Mouse (Mus musculus) forebrain, embryonic 11.5 days (tissue): ENCODE data around the gene Nt5dc3. TPM values are rescaled to one million over a fixed set of nuclear protein-coding genes. Genes with fewer than 3 reads are reported as not detected.

Source experiments
- ATAC-seq: fragments of 200-750 bp; cut with Nextera tagmentation; replicated peaks from 2 replicates; pipeline ENCODE4 v1.8.0; 2017; ENCODE audit warnings: moderate TSS enrichment; ENCODE audit not compliant: low FRiP score
- DNase-seq: peaks from one replicate; pipeline ENCODE4 v3.0.0-alpha.2; 2017; ENCODE audit warnings: low spot score
- H3K27ac ChIP-seq: fragments of 300-500 bp; sonication (generic); 2 replicates; pipeline ENCODE4 v1.5.1; 2014; ENCODE audit warnings: low read depth, low read length
- H3K27me3 ChIP-seq: fragments of 300-500 bp; sonication (generic); 2 replicates; pipeline ENCODE4 v1.6.1; 2014; ENCODE audit warnings: mild to moderate bottlenecking, low read length, mixed read lengths; ENCODE audit not compliant: control insufficient read depth, insufficient read depth
- H3K36me3 ChIP-seq: fragments of 300-500 bp; sonication (generic); 2 replicates; pipeline ENCODE4 v1.6.1; 2014; ENCODE audit warnings: mild to moderate bottlenecking, low read length, moderate library complexity, mixed read lengths; ENCODE audit not compliant: control insufficient read depth, insufficient read depth
- H3K4me1 ChIP-seq: fragments of 300-500 bp; sonication (generic); replicated peaks from 2 replicates; pipeline ENCODE4 v1.6.1; 2014; ENCODE audit warnings: low read length, mixed read lengths; ENCODE audit not compliant: control insufficient read depth, insufficient read depth
- H3K4me2 ChIP-seq: fragments of 300-500 bp; sonication (generic); 2 replicates; pipeline ENCODE4 v1.6.1; 2014; ENCODE audit warnings: low read depth, mild to moderate bottlenecking, low read length, moderate library complexity, mixed read lengths; ENCODE audit not compliant: severe bottlenecking
- H3K4me3 ChIP-seq: fragments of 300-500 bp; sonication (generic); 2 replicates; pipeline ENCODE4 v1.5.1; 2014; ENCODE audit warnings: low read depth, low read length
- H3K9ac ChIP-seq: fragments of 300-500 bp; sonication (generic); 2 replicates; pipeline ENCODE4 v1.6.1; 2014; ENCODE audit warnings: low read length
- H3K9me3 ChIP-seq: fragments of 300-500 bp; sonication (generic); 2 replicates; pipeline ENCODE4 v1.6.1; 2016; ENCODE audit warnings: low read length, mixed read lengths; ENCODE audit not compliant: control insufficient read depth
- WGBS: fragments of 180-500 bp; shearing (Covaris S2); extraction: QIAGEN DNeasy Blood & Tissue Kit; methylation state at CpG from one replicate; pipeline ENCODE4 v1.1.7; 2014; 5-methylcytosine and 5-hydroxymethylcytosine counted together
- polyA plus RNA-seq: library from polyadenylated mRNA; unstranded; fragments of >200 nt; fragmentation: Nextera tagmentation; extraction: Ambion mirVana; gene quantifications from 2 replicates; pipeline ENCODE4 v1.2.1, GENCODE M21; 2014

The Nt5dc3 gene
- 1.5 and 1.8 TPM in 2 replicates for polyA plus RNA-seq

GRCm38 (mm10) chr10:86778398-86779116, at the start of gene Nt5dc3:
TSS of gene Nt5dc3 (plus strand) at chr10:86779005.
- no peaks in the 10 kb centered on the region for H3K36me3 ChIP-seq
- WGBS, result under 1% methylated on average over 44 of the region's 44 CpGs
- no peak within 1 kb of the TSS for H3K27ac ChIP-seq
- no peaks in the 10 kb centered on the region; the same call in 1 of the 2 replicates for H3K27me3 ChIP-seq
- peak within 1 kb of the TSS; percentile 62 for H3K9ac ChIP-seq
- peak within 1 kb of the TSS; percentile 54 for H3K4me3 ChIP-seq
- peak within 1 kb of the TSS; percentile 97 for H3K4me2 ChIP-seq
- H3K4me1 ChIP-seq, result peaks cover 6% of the 10 kb centered on the region
- no peaks in the 10 kb centered on the region for H3K9me3 ChIP-seq
- peak; percentile 96 for ATAC-seq
- peak; percentile 98 for DNase-seq

- peak overlapping the region; percentile 37 for H3K4me3 ChIP-seq
- WGBS, result 14% methylated on average over 22 of the region's 22 CpGs
- no peaks in the 10 kb centered on the region for H3K27me3 ChIP-seq
- H3K9ac ChIP-seq, result peak overlapping the region; percentile 71
- 0 out of 2 replicates have a peak, but pooled peaks cover 2% of the 10 kb centered on the region for H3K4me1 ChIP-seq
- peak; percentile 51 for ATAC-seq
- H3K36me3 ChIP-seq, result no peaks in the 10 kb centered on the region
- no peaks in the 10 kb centered on the region for H3K9me3 ChIP-seq
- peak overlapping the region; percentile 67 for H3K4me2 ChIP-seq
- H3K27ac ChIP-seq, result no peak overlapping the region
- DNase-seq, result peak; percentile 92
Measured at GRCm38 (mm10) chr10:86730823-86731499, 47.8 kb upstream of the Nt5dc3 start.

GRCm38 (mm10) chr10:86731500-86731863, 47.3 kb upstream of the Nt5dc3 start:
- no peak for ATAC-seq

GRCm38 (mm10) chr10:86735036-86735435, 43.8 kb upstream of the Nt5dc3 start:
- Histone ChIP-seq H3K4me2 (no peak overlapping the region), H3K27ac (no peak overlapping the region), H3K9me3 (no peaks in the 10 kb centered on the region), H3K27me3 (no peaks in the 10 kb centered on the region), H3K9ac (no peak overlapping the region), H3K4me1 (no peaks in the 10 kb centered on the region), H3K36me3 (no peaks in the 10 kb centered on the region), H3K4me3 (no peak overlapping the region)
- 88% methylated on average over 4 of the region's 4 CpGs for WGBS
- DNase-seq, result no peak
- no peak for ATAC-seq

More at GRCm38 (mm10) chr10:86731500-86731863, 47.3 kb upstream of the Nt5dc3 start:
- H3K9ac ChIP-seq, result no peak overlapping the region
- no peaks in the 10 kb centered on the region for H3K9me3 ChIP-seq
- no peak overlapping the region for H3K4me3 ChIP-seq
- no peak overlapping the region for H3K4me2 ChIP-seq
- DNase-seq, result no peak
- 68% methylated on average over 2 of the region's 2 CpGs for WGBS
- 0 out of 2 replicates have a peak, but pooled peaks cover 2% of the 10 kb centered on the region for H3K4me1 ChIP-seq
- no peaks in the 10 kb centered on the region for H3K27me3 ChIP-seq
- H3K27ac ChIP-seq, result no peak overlapping the region
- H3K36me3 ChIP-seq, result no peaks in the 10 kb centered on the region

DNA sequence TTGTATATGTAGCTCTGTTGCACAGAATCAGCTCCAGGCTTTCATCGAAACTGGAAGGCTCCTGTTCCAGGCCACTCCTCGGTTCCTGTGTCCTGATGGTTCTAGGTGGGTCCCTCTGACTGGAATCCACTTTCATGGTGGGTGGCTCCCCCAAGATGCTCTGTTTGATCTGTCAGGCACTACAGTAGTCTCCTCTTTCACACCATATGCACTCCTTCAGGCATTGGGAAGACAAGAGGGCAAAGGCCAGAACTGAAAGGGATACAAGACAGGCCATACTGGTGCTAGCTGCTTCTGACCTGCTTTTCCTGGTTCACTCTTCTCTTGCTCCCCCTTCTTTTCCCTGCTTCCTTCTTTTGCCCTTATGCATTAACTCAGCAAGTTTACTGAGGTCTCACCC, 35.9 kb upstream of the Nt5dc3 start:
- DNase-seq, result no peak
- 92% methylated on average over 2 of the region's 2 CpGs for WGBS
- no peaks in the 10 kb centered on the region for H3K9me3 ChIP-seq
- H3K36me3 ChIP-seq, result no peaks in the 10 kb centered on the region
- no peaks in the 10 kb centered on the region for H3K27me3 ChIP-seq
- H3K27ac ChIP-seq, result no peak overlapping the region
- no peak overlapping the region for H3K4me2 ChIP-seq
- no peak for ATAC-seq
- no peak overlapping the region for H3K4me3 ChIP-seq
- H3K4me1 ChIP-seq, result no peaks in the 10 kb centered on the region
- no peak overlapping the region for H3K9ac ChIP-seq

DNA sequence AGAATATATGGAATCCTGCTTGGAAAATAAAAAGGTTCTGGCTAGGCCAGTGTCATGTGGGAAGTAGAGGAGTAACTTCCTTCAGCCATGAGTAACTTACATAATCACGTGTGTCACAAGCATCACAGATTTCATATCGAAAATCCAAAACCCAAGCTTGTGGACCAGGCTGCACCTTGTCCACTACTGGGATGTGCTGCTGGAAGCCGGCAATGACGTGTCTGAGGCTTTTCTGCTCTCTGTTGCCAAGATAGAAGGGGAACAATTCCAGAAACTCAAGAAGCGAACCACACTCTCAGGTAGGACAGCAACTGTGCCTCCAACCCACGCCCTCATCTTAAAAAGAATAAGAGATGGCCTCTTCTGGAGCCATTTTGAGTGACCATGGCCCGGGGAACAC, 34.5 kb upstream of the Nt5dc3 start:
- Histone ChIP-seq H3K4me3 (no peak overlapping the region), H3K4me2 (no peak overlapping the region), H3K27me3 (no peaks in the 10 kb centered on the region), H3K27ac (no peak overlapping the region), H3K9me3 (no peaks in the 10 kb centered on the region), H3K4me1 (no peaks in the 10 kb centered on the region), H3K36me3 (no peaks in the 10 kb centered on the region), H3K9ac (no peak overlapping the region)
- WGBS, result 91% methylated on average over 7 of the region's 7 CpGs
- DNase-seq, result no peak
- no peak for ATAC-seq

DNA sequence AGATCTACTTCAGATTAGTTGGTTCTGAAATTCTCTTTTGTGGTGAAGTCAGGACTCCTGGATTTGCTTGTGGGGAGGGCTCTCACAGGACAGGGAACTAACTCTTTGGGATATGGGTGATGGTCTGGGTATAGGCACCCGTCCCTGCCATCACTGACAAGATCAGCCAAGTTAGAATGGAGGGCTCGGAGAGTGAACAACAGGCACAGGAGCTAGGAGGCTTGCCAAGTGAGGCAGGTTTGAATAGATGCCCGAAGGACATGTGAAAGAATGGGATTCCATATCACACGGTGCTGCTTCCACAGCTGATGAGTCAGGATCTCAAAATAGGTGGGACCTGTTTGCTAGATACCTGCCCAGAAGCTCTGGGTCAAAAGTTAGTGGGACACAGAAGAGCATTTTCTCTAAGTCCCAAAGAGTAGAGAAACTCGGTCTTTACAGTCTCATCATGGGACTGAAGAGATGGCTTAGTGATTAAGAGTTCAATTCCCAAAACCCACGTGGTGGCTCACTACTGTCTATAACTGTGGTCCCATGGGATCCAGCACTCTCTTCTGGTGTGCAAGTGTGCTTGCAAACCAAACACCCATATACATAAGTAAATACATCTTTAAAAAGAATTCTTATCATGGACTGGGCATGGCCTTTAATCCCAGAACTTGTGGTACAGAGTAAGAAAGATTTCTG, 22.8 kb upstream of the Nt5dc3 start:
- no peak overlapping the region for H3K4me3 ChIP-seq
- no peaks in the 10 kb centered on the region for H3K27me3 ChIP-seq
- 85% methylated on average over 6 of the region's 6 CpGs for WGBS
- H3K9me3 ChIP-seq, result no peaks in the 10 kb centered on the region
- ATAC-seq (no peak), DNase-seq (no peak)
- H3K36me3 ChIP-seq, result no peaks in the 10 kb centered on the region
- H3K27ac ChIP-seq, result no peak overlapping the region
- H3K4me1 ChIP-seq, result no peaks in the 10 kb centered on the region
- H3K9ac ChIP-seq, result no peak overlapping the region
- H3K4me2 ChIP-seq, result no peak overlapping the region

GRCm38 (mm10) chr10:86757724-86758123, 21.1 kb upstream of the Nt5dc3 start:
- no peak for DNase-seq
- no peaks in the 10 kb centered on the region for H3K4me1 ChIP-seq
- no peaks in the 10 kb centered on the region for H3K9me3 ChIP-seq
- H3K36me3 ChIP-seq, result no peaks in the 10 kb centered on the region
- no peak for ATAC-seq
- no peaks in the 10 kb centered on the region for H3K27me3 ChIP-seq
- no peak overlapping the region for H3K9ac ChIP-seq
- 94% methylated on average over 1 of the region's 1 CpGs for WGBS
- H3K27ac ChIP-seq, result no peak overlapping the region
- H3K4me3 ChIP-seq, result no peak overlapping the region
- H3K4me2 ChIP-seq, result no peak overlapping the region
